Mouse (Mus musculus) liver, embryonic 12.5 days (tissue): ENCODE results near the gene Frs2. TPM values are rescaled to one million over a fixed set of nuclear protein-coding genes. Genes with fewer than 3 reads are reported as not detected.
"Not testable (repeated sequence)": the region's sequence is repeated elsewhere in the genome, so short reads cannot be mapped to it uniquely, and the experiment has no call there.

ENCODE experiments used
- ATAC-seq: fragments of 200-750 bp; cut with Nextera tagmentation; 2 replicates; pipeline ENCODE4 v1.8.0; 2017; ENCODE audit warnings: moderate number of reproducible peaks, mild to moderate bottlenecking, moderate library complexity
- H3K27ac ChIP-seq: fragments of 300-500 bp; sonication (generic); 2 replicates; pipeline ENCODE4 v1.5.1; 2016; ENCODE audit warnings: mild to moderate bottlenecking
- H3K27me3 ChIP-seq: fragments of 300-500 bp; sonication (generic); replicated peaks from 2 replicates; pipeline ENCODE4 v1.6.1; 2016; ENCODE audit warnings: mild to moderate bottlenecking, moderate library complexity
- H3K36me3 ChIP-seq: fragments of 300-500 bp; sonication (generic); 2 replicates; pipeline ENCODE4 v1.6.1; 2016; ENCODE audit warnings: mild to moderate bottlenecking, moderate library complexity
- H3K4me1 ChIP-seq: fragments of 300-500 bp; sonication (generic); 2 replicates; pipeline ENCODE4 v1.6.1; 2016
- H3K4me2 ChIP-seq: fragments of 300-500 bp; sonication (generic); 2 replicates; pipeline ENCODE4 v1.6.1; 2016; ENCODE audit warnings: mild to moderate bottlenecking, moderate library complexity
- H3K4me3 ChIP-seq: fragments of 300-500 bp; sonication (generic); 2 replicates; pipeline ENCODE4 v1.5.1; 2016; ENCODE audit warnings: mild to moderate bottlenecking, moderate library complexity
- H3K9ac ChIP-seq: fragments of 300-500 bp; sonication (generic); 2 replicates; pipeline ENCODE4 v1.6.1; 2016; ENCODE audit warnings: mild to moderate bottlenecking, moderate library complexity
- H3K9me3 ChIP-seq: fragments of 300-500 bp; sonication (generic); replicated peaks from 2 replicates; pipeline ENCODE4 v1.6.1; 2016; ENCODE audit warnings: mild to moderate bottlenecking, moderate library complexity
- WGBS: fragments of 180-500 bp; shearing (Covaris S2); methylation state at CpG from one replicate; pipeline ENCODE4 v1.1.7; 2016; ENCODE audit not compliant: insufficient replicate concordance; 5-methylcytosine and 5-hydroxymethylcytosine counted together
- polyA plus RNA-seq: library from polyadenylated mRNA; unstranded; fragments of >200 nt; fragmentation: Nextera tagmentation; extraction: Ambion mirVana; gene quantifications from 2 replicates; pipeline ENCODE4 v1.2.1, GENCODE M21; 2016

The Frs2 gene
- polyA plus RNA-seq, 1 experiment from 2014 or later: 11.3 TPM

DNA sequence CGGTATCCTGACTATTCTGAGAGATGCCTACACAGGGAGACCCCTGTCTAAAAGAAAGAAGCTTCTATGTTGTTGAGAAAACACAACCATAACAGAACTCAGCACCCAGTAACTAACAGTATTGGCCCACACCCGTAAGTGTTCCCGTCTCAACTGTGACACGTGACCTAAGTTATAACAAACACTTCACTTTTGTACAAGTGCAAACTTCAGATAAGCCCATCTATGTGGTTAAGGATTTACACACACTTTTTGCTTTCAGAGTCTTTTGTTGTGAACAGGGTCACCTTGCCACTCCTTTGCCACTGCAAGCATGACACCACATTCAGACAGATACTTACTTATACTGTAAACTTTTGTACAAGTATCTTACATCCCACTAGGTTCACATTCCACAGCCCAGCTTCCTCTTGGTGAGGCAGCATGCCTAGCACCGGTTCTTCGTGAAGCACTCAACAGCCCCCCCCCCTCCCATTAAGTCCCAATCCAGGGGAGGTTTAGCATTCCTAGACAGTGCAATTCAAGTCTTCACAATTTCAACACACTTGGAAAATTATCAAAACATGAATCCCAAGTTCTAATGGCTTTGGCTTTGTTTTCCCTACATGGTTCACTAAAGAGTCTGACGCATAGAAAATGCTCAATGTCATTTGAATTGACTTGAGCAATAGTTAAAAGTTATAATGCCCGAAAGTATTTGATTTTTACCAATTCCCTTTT, 2.6 kb downstream of the Frs2 start:
- peaks cover 82% of the 10 kb centered on the region for H3K4me1 ChIP-seq
- ATAC-seq: peak; percentile 5
- H3K9me3 ChIP-seq: no peaks in the 10 kb centered on the region
- H3K4me3 ChIP-seq: peak overlapping the region; percentile 100
- peak overlapping the region; percentile 54 for H3K9ac ChIP-seq
- 31% methylated on average over 8 of the region's 8 CpGs for WGBS
- no peaks in the 10 kb centered on the region for H3K27me3 ChIP-seq
- H3K4me2 ChIP-seq: peak overlapping the region; percentile 92
- H3K36me3 ChIP-seq: peaks cover 8% of the 10 kb centered on the region; the same call in 1 of the 2 replicates
- H3K27ac ChIP-seq: peak overlapping the region; percentile 84

DNA sequence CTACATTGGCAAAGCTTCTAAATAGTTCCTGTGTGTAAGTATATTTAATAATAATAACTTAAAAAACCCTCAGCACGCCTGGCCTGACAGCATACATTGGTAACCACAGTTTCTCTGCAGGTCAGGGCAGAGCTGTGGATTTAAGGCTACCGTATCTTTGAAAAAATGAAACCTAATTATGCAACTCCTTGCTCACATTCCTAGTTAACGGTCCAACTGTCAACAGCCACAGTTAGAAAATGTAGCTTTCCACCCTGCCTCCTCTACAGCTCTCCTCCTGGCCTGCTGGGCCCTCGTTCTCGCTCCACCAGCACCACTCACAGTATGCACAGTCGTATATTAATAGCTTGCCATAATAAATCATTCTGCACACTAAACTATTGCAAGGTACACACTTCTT, 3.7 kb downstream of the Frs2 start:
- H3K4me1 ChIP-seq: peaks cover 75% of the 10 kb centered on the region

GRCm38 (mm10) chr10:117144071-117144470, 4.3 kb downstream of the Frs2 start:
- Histone ChIP-seq H3K27ac (peak overlapping the region; percentile 84; the same call in 1 of the 2 replicates), H3K4me3 (no peak overlapping the region), H3K9ac (no peak overlapping the region; the same call in 1 of the 2 replicates), H3K9me3 (no peaks in the 10 kb centered on the region), H3K4me1 (peaks cover 74% of the 10 kb centered on the region), H3K36me3 (peaks cover 8% of the 10 kb centered on the region; the same call in 1 of the 2 replicates), H3K27me3 (no peaks in the 10 kb centered on the region), H3K4me2 (peak overlapping the region; percentile 92; the same call in 1 of the 2 replicates)
- no peak for ATAC-seq
- WGBS: 84% methylated on average over 4 of the region's 4 CpGs

More for the DNA sequence above, 3.7 kb downstream of the Frs2 start:
- H3K4me3 ChIP-seq: no peak overlapping the region
- H3K36me3 ChIP-seq: peaks cover 8% of the 10 kb centered on the region; the same call in 1 of the 2 replicates
- ATAC-seq: no peak
- H3K27ac ChIP-seq: peak overlapping the region; percentile 84
- peak overlapping the region; percentile 92 for H3K4me2 ChIP-seq
- no peaks in the 10 kb centered on the region for H3K9me3 ChIP-seq
- H3K9ac ChIP-seq: peak overlapping the region; percentile 54; the same call in 1 of the 2 replicates
- no peaks in the 10 kb centered on the region for H3K27me3 ChIP-seq
- 65% methylated on average over 6 of the region's 6 CpGs for WGBS

- H3K4me2 ChIP-seq: no peak overlapping the region
- H3K27me3 ChIP-seq: no peaks in the 10 kb centered on the region
- no peak overlapping the region for H3K4me3 ChIP-seq
- WGBS: 82% methylated on average over 2 of the region's 2 CpGs
- no peaks in the 10 kb centered on the region for H3K9me3 ChIP-seq
- no peak for ATAC-seq
- peak overlapping the region; percentile 25; the same call in 1 of the 2 replicates for H3K27ac ChIP-seq
- no peak overlapping the region for H3K9ac ChIP-seq
- H3K4me1 ChIP-seq: peaks cover 74% of the 10 kb centered on the region
- peaks cover 8% of the 10 kb centered on the region; the same call in 1 of the 2 replicates for H3K36me3 ChIP-seq
Measured at GRCm38 (mm10) chr10:117143311-117143710, 5.0 kb downstream of the Frs2 start.

- H3K27me3 ChIP-seq: no peaks in the 10 kb centered on the region
- H3K36me3 ChIP-seq: peaks cover 8% of the 10 kb centered on the region; the same call in 1 of the 2 replicates
- no peaks in the 10 kb centered on the region for H3K9me3 ChIP-seq
- H3K4me1 ChIP-seq: peaks cover 76% of the 10 kb centered on the region
- no peak overlapping the region for H3K4me2 ChIP-seq
- H3K9ac ChIP-seq: no peak overlapping the region
- peak overlapping the region; percentile 42 for H3K27ac ChIP-seq
- H3K4me3 ChIP-seq: no peak overlapping the region
- no peak for ATAC-seq
- 81% methylated on average over 7 of the region's 7 CpGs for WGBS
Measured at GRCm38 (mm10) chr10:117141939-117142552, 6.3 kb downstream of the Frs2 start.

GRCm38 (mm10) chr10:117131506-117131905, 16.8 kb downstream of the Frs2 start:
- Histone ChIP-seq H3K36me3 (peaks cover 31% of the 10 kb centered on the region), H3K4me1 (peaks cover 45% of the 10 kb centered on the region)
- H3K4me3 ChIP-seq, H3K27ac ChIP-seq, H3K9ac ChIP-seq, H3K4me2 ChIP-seq, H3K27me3 ChIP-seq, H3K9me3 ChIP-seq: not testable (repeated sequence)
- 88% methylated on average over 5 of the region's 5 CpGs for WGBS
- ATAC-seq: peak; percentile 55; the same call in 1 of the 2 replicates

DNA sequence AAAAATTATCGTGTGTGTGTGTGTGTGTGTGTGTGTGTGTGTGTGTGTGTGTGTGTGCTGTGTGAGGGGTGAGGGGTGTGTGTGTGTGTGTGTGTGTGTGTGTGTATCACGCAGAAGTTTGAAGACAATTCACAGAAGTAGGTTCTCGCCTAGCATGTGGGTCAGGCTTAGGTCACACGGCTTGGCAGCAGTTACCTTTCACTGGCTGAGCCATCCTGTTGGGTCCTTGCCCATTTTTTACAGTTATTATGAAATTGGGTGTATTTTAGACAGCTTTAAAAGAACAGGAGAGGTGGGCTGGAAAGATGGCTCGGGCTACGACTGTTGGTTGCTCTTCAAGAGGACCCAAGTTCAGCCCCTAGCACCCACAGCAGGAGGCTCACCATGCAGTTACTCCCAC, 18.3 kb downstream of the Frs2 start:
- Histone ChIP-seq H3K4me1 (peaks cover 58% of the 10 kb centered on the region), H3K9me3 (no peaks in the 10 kb centered on the region), H3K27me3 (no peaks in the 10 kb centered on the region), H3K36me3 (peaks cover 37% of the 10 kb centered on the region), H3K4me2 (no peak overlapping the region), H3K9ac (0 out of 2 replicates have a peak overlapping the region, but pooled peaks have one; percentile 12), H3K27ac (peak overlapping the region; percentile 51; the same call in 1 of the 2 replicates), H3K4me3 (no peak overlapping the region)
- 90% methylated on average over 6 of the region's 6 CpGs for WGBS
- ATAC-seq: no peak

- H3K4me1 ChIP-seq: peaks cover 62% of the 10 kb centered on the region
- peak overlapping the region; percentile 27 for H3K27ac ChIP-seq
- H3K36me3 ChIP-seq: peaks cover 41% of the 10 kb centered on the region
- no peak overlapping the region for H3K4me2 ChIP-seq
- H3K9ac ChIP-seq: no peak overlapping the region
- peak; percentile 69 for ATAC-seq
- no peak overlapping the region for H3K4me3 ChIP-seq
- 53% methylated on average over 2 of the region's 2 CpGs for WGBS
- no peaks in the 10 kb centered on the region for H3K27me3 ChIP-seq
- H3K9me3 ChIP-seq: no peaks in the 10 kb centered on the region
Measured at GRCm38 (mm10) chr10:117128693-117129092, 19.6 kb downstream of the Frs2 start.

DNA sequence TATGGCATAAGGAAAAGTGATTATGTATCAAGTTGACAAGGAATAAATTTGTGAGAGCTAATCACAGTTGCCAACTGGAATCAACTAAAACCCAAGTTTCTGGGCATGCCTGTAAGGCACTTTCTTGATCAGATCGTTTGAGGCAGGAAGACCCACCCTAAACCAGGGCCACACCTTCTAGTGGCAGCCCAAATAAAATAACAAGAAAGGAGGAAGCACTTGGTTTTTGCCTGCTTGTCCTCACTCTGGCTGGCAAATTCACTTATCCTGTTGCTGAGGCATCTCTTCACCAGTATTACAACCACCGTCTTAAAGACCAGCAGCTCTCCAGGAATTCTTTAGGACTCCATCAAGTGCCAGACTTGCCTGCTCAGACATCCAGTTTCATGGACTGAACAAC, 20.9 kb downstream of the Frs2 start:
- WGBS: 33% methylated on average over 2 of the region's 2 CpGs
- Histone ChIP-seq H3K9me3 (no peaks in the 10 kb centered on the region), H3K4me3 (no peak overlapping the region), H3K36me3 (peaks cover 36% of the 10 kb centered on the region), H3K9ac (peak overlapping the region; percentile 32; the same call in 1 of the 2 replicates), H3K4me1 (peaks cover 65% of the 10 kb centered on the region), H3K27me3 (no peaks in the 10 kb centered on the region), H3K4me2 (peak overlapping the region; percentile 27; the same call in 1 of the 2 replicates), H3K27ac (peak overlapping the region; percentile 77)
- peak; percentile 38; the same call in 1 of the 2 replicates for ATAC-seq

- Histone ChIP-seq H3K4me1 (peaks cover 68% of the 10 kb centered on the region), H3K4me2 (no peak overlapping the region), H3K36me3 (peaks cover 29% of the 10 kb centered on the region), H3K4me3 (no peak overlapping the region), H3K9ac (no peak overlapping the region), H3K27me3 (no peaks in the 10 kb centered on the region), H3K27ac (peak overlapping the region; percentile 33; the same call in 1 of the 2 replicates), H3K9me3 (no peaks in the 10 kb centered on the region)
- 100% methylated on average over 1 of the region's 1 CpGs for WGBS
- ATAC-seq: no peak
Measured at GRCm38 (mm10) chr10:117126719-117127118, 21.6 kb downstream of the Frs2 start.

GRCm38 (mm10) chr10:117126233-117126632, 22.1 kb downstream of the Frs2 start:
- no peak overlapping the region for H3K27ac ChIP-seq
- WGBS: 75% methylated on average over 4 of the region's 4 CpGs
- H3K9ac ChIP-seq: no peak overlapping the region
- H3K4me3 ChIP-seq: no peak overlapping the region
- no peak for ATAC-seq
- no peak overlapping the region for H3K4me2 ChIP-seq
- peaks cover 73% of the 10 kb centered on the region for H3K4me1 ChIP-seq
- H3K36me3 ChIP-seq: peaks cover 24% of the 10 kb centered on the region
- no peaks in the 10 kb centered on the region for H3K9me3 ChIP-seq
- H3K27me3 ChIP-seq: no peaks in the 10 kb centered on the region

DNA sequence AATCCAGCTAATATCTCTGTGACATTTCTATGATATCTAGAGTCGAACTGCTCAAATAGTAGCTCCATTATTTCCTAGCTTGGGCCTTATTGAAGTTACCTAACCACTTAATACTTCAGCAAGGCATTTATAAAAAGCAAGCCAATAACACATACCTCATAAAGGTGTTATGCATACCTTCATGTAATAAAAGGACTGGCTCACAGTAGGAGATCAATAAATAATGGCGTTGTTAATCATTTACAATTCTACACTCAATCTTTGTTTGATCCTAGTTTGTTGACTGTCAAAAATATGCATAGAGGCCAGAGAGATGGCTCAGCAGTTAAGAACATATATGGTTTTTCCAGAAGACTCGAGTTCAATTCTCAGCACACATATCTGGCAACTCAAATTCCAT, 26.9 kb downstream of the Frs2 start:
- no peaks in the 10 kb centered on the region for H3K9me3 ChIP-seq
- H3K36me3 ChIP-seq: peaks cover 23% of the 10 kb centered on the region
- H3K4me1 ChIP-seq: peaks cover 70% of the 10 kb centered on the region
- no peak for ATAC-seq
- no peak overlapping the region for H3K4me2 ChIP-seq
- H3K9ac ChIP-seq: no peak overlapping the region
- H3K27me3 ChIP-seq: no peaks in the 10 kb centered on the region
- WGBS: 83% methylated on average over 3 of the region's 3 CpGs
- peak overlapping the region; percentile 80 for H3K27ac ChIP-seq
- H3K4me3 ChIP-seq: no peak overlapping the region
